Mouse (Mus musculus) kidney, embryonic 15.5 days (tissue): ENCODE data around the gene Dnpep. TPM values are rescaled to one million over a fixed set of nuclear protein-coding genes. Genes with fewer than 3 reads are reported as not detected.

Experiments used
- polyA plus RNA-seq: library from polyadenylated mRNA; unstranded; fragments of >200 nt; fragmentation: Nextera tagmentation; extraction: Ambion mirVana; gene quantifications from 2 replicates; pipeline ENCODE4 v1.2.1, GENCODE M21; 2015

Gene Dnpep
- polyA plus RNA-seq, 1 experiment from 2014 or later: 153 TPM

Other genes with a start within 250 kb of the Dnpep start
- gene Nhej1, start 192.8 kb downstream of the Dnpep start, polyA plus RNA-seq: 10.3 and 10.6 TPM in 2 replicates
- 2.5 and 4.3 TPM in 2 replicates for gene Slc23a3, start 184.1 kb downstream of the Dnpep start, polyA plus RNA-seq
- gene Cnppd1, start 175.3 kb downstream of the Dnpep start, polyA plus RNA-seq: 41.0 and 50.9 TPM in 2 replicates
- 53.5 and 53.8 TPM in 2 replicates for gene Retreg2, start 175.2 kb downstream of the Dnpep start, polyA plus RNA-seq
- gene Zfand2b, start 149.3 kb downstream of the Dnpep start, polyA plus RNA-seq: 41.3 and 42.4 TPM in 2 replicates
- gene Abcb6, start 137.6 kb downstream of the Dnpep start, polyA plus RNA-seq: 30.8 and 36.5 TPM in 2 replicates
- gene Ankzf1, start 125.8 kb downstream of the Dnpep start, polyA plus RNA-seq: 24.9 and 26.8 TPM in 2 replicates
- gene Atg9a, start 125.8 kb downstream of the Dnpep start, polyA plus RNA-seq: 29.3 and 33.3 TPM in 2 replicates
- 44.9 and 45.8 TPM in 2 replicates for gene Glb1l, start 107.2 kb downstream of the Dnpep start, polyA plus RNA-seq
- gene Stk16, start 107.2 kb downstream of the Dnpep start, polyA plus RNA-seq: 142 and 148 TPM in 2 replicates
- 63.8 and 64.3 TPM in 2 replicates for gene Tuba4a, start 98.1 kb downstream of the Dnpep start, polyA plus RNA-seq
- gene A630095N17Rik, start 85.9 kb downstream of the Dnpep start, polyA plus RNA-seq: not detected in 2 replicates
- 33.8 and 38.6 TPM in 2 replicates for gene Dnajb2, start 81.6 kb downstream of the Dnpep start, polyA plus RNA-seq
- 0.48 and 2.3 TPM in 2 replicates for gene Ptprn, start 53.5 kb downstream of the Dnpep start, polyA plus RNA-seq
- 1.5 and 10.1 TPM in 2 replicates for gene Resp18, start 39.6 kb downstream of the Dnpep start, polyA plus RNA-seq
- 53.5 and 53.9 TPM in 2 replicates for gene Des, start 42.3 kb upstream of the Dnpep start, polyA plus RNA-seq
- gene Speg, start 57.3 kb upstream of the Dnpep start, polyA plus RNA-seq: 45.1 and 53.9 TPM in 2 replicates
- 74.7 and 78.7 TPM in 2 replicates for gene Gmppa, start 117.9 kb upstream of the Dnpep start, polyA plus RNA-seq
- gene Asic4, start 132.4 kb upstream of the Dnpep start, polyA plus RNA-seq: 1.5 and 2.1 TPM in 2 replicates
- gene Chpf, start 161.3 kb upstream of the Dnpep start, polyA plus RNA-seq: 35.5 and 40.6 TPM in 2 replicates
- 0.63 and 1.2 TPM in 2 replicates for gene Tmem198, start 161.5 kb upstream of the Dnpep start, polyA plus RNA-seq
- gene Obsl1, start 188.5 kb upstream of the Dnpep start, polyA plus RNA-seq: 67.2 and 80.1 TPM in 2 replicates
- 6.0 and 11.2 TPM in 2 replicates for gene Inha, start 189.1 kb upstream of the Dnpep start, polyA plus RNA-seq
- 25.1 and 26.5 TPM in 2 replicates for gene Stk11ip, start 203.5 kb upstream of the Dnpep start, polyA plus RNA-seq
- gene Slc4a3, start 228.3 kb upstream of the Dnpep start, polyA plus RNA-seq: 20.9 and 22.5 TPM in 2 replicates